Mouse (Mus musculus) kidney, adult 2 months (tissue): ENCODE measurements at regions not wholly inside any gene's neighbourhood (a gene's known extent, or its start where the extent isn't known, plus 50 kb on each side); places are given as distances from the start of the nearest gene placed in this dataset.

Experiments used
- CTCF ChIP-seq: fragments of 200-500 bp; conservative IDR thresholded peaks from 2 replicates; pipeline ENCODE4 v1.5.1; 2011; ENCODE audit warnings: low read depth, mild to moderate bottlenecking, control low read depth, low read length, moderate library complexity, mixed read lengths; ENCODE audit not compliant: insufficient read depth, insufficient read length
- POLR2A ChIP-seq: fragments of 200-500 bp; IDR thresholded peaks from one replicate; pipeline ENCODE4 v1.6.1; 2011; ENCODE audit warnings: low read depth, low read length, control low read depth

GRCm38 (mm10) chr14:8733261-8733660 is 67.2 kb upstream of the 4930452B06Rik start:
- TF ChIP-seq CTCF (no peak), POLR2A (no peak)
